Mouse (Mus musculus) left cerebral cortex, postnatal 10 days (tissue): ENCODE data around the gene Syp. TPM values are rescaled to one million over a fixed set of nuclear protein-coding genes. Genes with fewer than 3 reads are reported as not detected.

ENCODE experiments used
- DNase-seq, 2 experiments: peaks; one replicate each; pipeline ENCODE4 v3.0.0; 2021 to 2022; ENCODE audit warnings: low spot score in 2 of 2, mixed read lengths in 1 of 2; ENCODE audit errors: extremely low spot score in 1 of 2
- intact Hi-C: fragments of 180-260 bp; cut with DNase I; formaldehyde crosslinking; loops from one replicate; pipeline ENCODE4 v1.15.1; 2025
- total RNA-seq, 2 experiments: library from RNA; stranded (reverse); gene quantifications; 2 replicates each; pipeline ENCODE4 v1.2.3; 2021

Syp gene
- total RNA-seq, result 1,000 to 10,000 TPM; 1,744 to 1,801 TPM

DNA sequence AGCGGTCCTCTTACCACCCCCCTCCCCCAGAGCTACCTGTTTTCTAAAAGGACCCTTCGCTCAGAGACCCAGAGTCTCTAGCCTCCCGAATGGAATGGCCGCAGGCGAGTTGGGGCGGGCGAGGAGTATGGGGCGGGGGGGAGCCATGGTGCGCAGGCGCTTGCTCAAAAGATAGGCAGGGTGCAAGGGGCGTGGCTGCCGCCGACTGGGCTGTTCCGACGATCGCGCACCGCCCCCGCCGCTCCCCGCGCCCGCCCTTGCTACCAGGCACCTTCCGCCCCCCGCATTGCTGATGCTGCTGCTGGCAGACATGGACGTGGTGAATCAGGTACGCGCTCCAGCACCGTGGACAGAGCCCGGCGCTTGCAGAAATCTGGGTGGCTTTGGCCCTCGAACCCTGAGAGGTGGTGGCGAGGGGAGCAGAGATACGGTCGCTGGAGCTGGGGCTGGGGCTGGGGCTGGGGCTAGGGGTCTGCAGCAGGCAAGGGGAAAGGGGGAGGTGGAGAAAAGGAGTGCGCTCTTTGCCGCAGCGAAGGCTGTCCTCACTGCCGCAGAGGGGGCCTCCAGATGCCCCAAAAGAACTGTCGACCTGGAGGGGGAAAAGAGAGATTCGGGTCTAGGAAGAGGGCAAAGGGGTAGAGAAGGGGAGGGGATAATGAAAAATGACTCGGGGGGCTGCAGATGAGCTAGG lies at the start of gene Syp:
Gene Syp, plus strand, starts transcription at position 71 of the 691 bp plus-strand sequence.
- peak; percentile 78 to 87 for DNase-seq
- intact Hi-C loops, result loop anchor here (5.0 kb wide), 1 partner anchor 66 kb away; the partner anchor contains the start of genes Foxp3 and Ppp1r3f

DNA sequence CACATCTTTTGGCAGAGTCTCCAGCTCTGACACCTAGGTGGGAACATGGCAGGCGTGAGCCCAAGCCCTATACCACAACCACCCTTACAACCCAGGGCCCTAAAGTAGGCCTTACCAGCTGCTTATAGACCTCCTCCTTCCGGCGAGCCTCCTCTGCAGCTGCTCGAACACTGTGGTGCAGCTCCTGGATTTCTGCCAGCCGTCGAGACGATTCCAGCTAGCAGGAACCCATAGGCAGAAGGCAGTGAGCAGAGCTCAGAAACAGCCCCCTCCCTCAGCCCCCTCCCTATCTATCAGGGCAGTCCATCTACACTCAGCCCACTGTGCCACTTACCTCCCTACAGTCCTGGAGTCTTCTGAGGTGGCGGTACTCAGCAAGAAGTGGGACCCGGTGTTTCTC lies 42.9 kb upstream of the Syp start:
- intact Hi-C loops, result no loop called here
- peak in 1 of 2 experiments; percentile 38 for DNase-seq

GRCm38 (mm10) chrX:7604004-7604403 lies 34.3 kb upstream of the Syp start:
- intact Hi-C loops, result no loop called here

GRCm38 (mm10) chrX:7604879-7605574 lies 33.2 kb upstream of the Syp start, which contains the start of gene Ccdc22:
Ccdc22 (minus strand) TSS chrX:7605517.
- intact Hi-C loops, result no loop called here
- peak; percentile 67 to 89 for DNase-seq

More at GRCm38 (mm10) chrX:7604004-7604403, 34.3 kb upstream of the Syp start:
- DNase-seq, result no peak

- intact Hi-C loops, result no loop called here
These were observed 32.7 kb upstream of the Syp start for GRCm38 (mm10) chrX:7605575-7605941.

GRCm38 (mm10) chrX:7606783-7607182 lies 31.5 kb upstream of the Syp start, which contains the start of gene Cacna1f:
Cacna1f (plus strand) TSS chrX:7607083.
- intact Hi-C loops, result no loop called here
- no peak for DNase-seq

More at GRCm38 (mm10) chrX:7605575-7605941, 32.7 kb upstream of the Syp start:
- DNase-seq, result no peak

GRCm38 (mm10) chrX:7610035-7610434 lies 28.2 kb upstream of the Syp start:
- intact Hi-C loops, result no loop called here
- no peak for DNase-seq

- intact Hi-C loops, result no loop called here
- DNase-seq, result no peak
These were observed 27.6 kb upstream of the Syp start for GRCm38 (mm10) chrX:7610536-7611258.

- intact Hi-C loops, result no loop called here
- no peak for DNase-seq
These were observed 20.3 kb upstream of the Syp start for GRCm38 (mm10) chrX:7617889-7618551.

DNA sequence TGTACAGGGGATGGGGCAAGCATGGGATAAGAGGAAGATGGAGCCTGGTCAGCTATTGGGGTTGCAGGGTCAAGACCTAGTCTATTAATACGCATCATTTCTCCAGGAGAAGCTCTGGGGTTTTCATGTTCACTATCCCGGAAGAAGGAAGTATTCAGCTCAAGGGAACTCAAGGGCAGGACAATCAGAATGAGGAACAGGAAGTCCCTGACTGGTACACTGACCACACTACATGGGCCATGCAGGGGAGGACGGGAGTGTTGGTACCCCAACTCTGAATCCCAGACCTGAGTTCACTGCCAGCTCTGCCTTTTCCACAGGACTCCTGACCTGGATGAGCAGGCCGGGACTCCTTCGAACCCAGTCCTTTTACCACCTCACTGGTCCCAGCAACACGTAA lies 5.7 kb upstream of the Syp start:
- intact Hi-C loops, result no loop called here

DNA sequence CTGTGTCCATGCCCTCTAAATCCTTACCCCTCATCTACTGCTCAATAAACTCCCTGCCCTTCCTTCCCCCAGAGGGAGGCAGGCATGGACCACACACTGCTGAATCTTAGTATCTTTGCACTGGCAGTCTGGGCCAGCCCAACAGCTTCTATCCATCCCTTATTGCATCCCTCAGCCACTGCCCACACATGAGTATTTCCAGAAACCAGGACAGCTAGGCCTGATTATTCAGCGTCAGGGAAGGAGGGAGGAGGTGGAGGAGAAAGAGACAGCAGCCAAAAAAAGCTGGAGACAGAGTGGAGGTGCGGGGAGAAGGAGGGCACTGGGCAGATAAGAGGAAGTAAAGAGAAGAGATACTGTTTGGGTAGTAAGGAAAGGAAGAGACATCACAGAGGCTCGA lies 3.2 kb upstream of the Syp start:
- DNase-seq, result no peak
- intact Hi-C loops, result loop anchor here (5.0 kb wide), 1 partner anchor 63 kb away; the partner anchor contains the start of genes Foxp3 and Ppp1r3f

More for the DNA sequence above, 5.7 kb upstream of the Syp start:
- DNase-seq, result no peak

DNA sequence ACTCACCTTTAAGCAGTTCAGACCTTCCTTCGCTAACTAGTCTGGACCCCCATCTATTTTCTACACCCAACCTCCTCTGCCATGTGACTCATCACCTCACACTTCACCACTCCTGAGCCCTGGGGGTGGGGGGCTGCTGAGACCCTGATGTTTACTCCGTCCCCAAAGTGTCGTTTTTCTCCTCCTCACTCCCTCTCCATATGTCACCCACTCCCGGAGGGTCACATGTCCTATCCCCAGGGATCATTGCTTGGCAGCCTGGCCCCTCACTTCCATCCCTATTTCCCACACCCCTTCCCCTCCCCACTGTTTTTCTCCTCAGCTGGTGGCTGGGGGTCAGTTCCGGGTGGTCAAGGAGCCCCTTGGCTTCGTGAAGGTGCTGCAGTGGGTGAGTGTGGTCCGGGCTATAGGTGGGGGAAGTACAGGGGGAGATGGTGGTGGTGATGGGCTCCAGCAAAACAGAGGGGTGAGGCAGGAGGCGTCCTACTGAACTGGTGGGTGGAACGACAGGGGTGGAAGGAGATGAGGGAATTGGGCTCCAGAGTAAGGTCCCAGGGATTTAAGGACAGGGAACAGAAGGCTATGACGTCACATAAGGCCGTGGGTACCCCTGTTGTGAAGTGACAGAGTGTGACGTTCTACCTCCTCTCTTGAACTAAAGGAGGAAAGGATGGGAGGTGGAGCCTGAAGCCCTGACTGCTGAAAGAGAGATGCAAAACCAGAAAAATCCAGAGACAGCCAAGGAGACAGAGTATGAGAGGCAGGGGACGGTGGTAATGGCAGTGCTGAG lies 1.5 kb downstream of the Syp start:
- DNase-seq, result no peak
- intact Hi-C loops, result loop anchor here (5.0 to 10.0 kb wide), 3 partner anchors 67 to 217 kb away; partner anchors contain the start of genes Foxp3 and Ppp1r3f

GRCm38 (mm10) chrX:7640785-7641184 lies 2.5 kb downstream of the Syp start:
- no peak for DNase-seq
- intact Hi-C loops, result loop anchor here (5.0 to 10.0 kb wide), 2 partner anchors 166 to 218 kb away; no protein-coding TSS in a partner anchor

DNA sequence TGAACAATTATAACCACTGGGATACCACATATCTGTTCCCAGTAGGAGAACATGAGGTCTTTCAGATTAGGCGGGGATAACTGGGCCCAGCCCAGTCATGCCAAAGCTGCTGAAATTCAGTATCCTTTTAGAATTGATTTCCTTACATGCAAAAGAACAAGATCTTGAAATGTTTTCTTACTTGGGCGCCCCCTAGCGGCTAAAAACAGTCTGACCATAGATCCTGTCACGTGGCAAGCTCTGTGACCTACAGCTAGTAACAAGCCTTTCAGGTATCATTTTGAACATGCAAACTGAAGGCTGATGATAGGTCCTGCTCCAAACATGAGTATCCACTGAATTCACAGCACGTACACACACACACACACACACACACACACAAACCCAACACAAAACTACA lies 7.1 kb downstream of the Syp start:
- DNase-seq, result peak; percentile 65 to 73
- intact Hi-C loops, result loop anchor here (10.0 kb wide), 1 partner anchor 171 kb away; no protein-coding TSS in a partner anchor

GRCm38 (mm10) chrX:7648671-7649304 lies 10.5 kb downstream of the Syp start:
- intact Hi-C loops, result loop anchor here (10.0 kb wide), 1 partner anchor 174 kb away; no protein-coding TSS in a partner anchor
- DNase-seq, result peak; percentile 53 to 89

- DNase-seq, result peak in 1 of 2 experiments; percentile 64
- intact Hi-C loops, result no loop called here
These were observed 19.0 kb downstream of the Syp start, which contains the start of gene Prickle3 for GRCm38 (mm10) chrX:7657221-7657639. Prickle3 (plus strand) TSS chrX:7657260.
